In genomic region chr6:121590131-121590530, GRCm38 (mm10) we compare ENCODE assay signal across 23 mouse cellular contexts. TPM values are rescaled to one million over a fixed set of nuclear protein-coding genes. Genes with fewer than 3 reads are reported as not detected.
"Had no signal": no experiment of that assay in that cellular context is flagged by ENCODE, and none has a peak within 500 bp of the region (broad histone marks: within the 10 kb centered on the region; RNA-seq: fewer than 3 reads in every experiment).

No protein-coding gene starts in this region.

- ATAC-seq: hindbrain, embryonic 16.5 days; hindbrain, postnatal 0 days; inflammation-experienced regulatory T-cells, adult 6 months; intestine, embryonic 15.5 days; intestine, embryonic 16.5 days; intestine, postnatal 0 days had no signal

- DNase-seq: heart, postnatal 10 days; heart, postnatal 14 days; heart, postnatal 36 days; heart, postnatal 4 days; kidney, adult 11 months; kidney, adult 18-20 months; kidney, adult 2 months; kidney, adult 8-10 months; kidney, adult 9 months; kidney, postnatal 10 days; kidney, postnatal 14 days; kidney, postnatal 25 days; kidney, postnatal 36 days; kidney, postnatal 4 days; layer of hippocampus, adult 9-11 months; layer of hippocampus, postnatal 36 days had no signal

RNA-seq across cellular contexts. Expression of gene A2m, which starts 45.0 kb away (rescaled TPM):
- total RNA-seq: hematopoietic stem cell, adult 5-6 weeks had no signal
